Mouse (Mus musculus) megakaryocyte progenitor cell, adult 5-6 weeks (primary cell): ENCODE data around the gene H2-M1. TPM values are rescaled to one million over a fixed set of nuclear protein-coding genes. Genes with fewer than 3 reads are reported as not detected.

Source experiments
- ATAC-seq: replicated peaks from 2 replicates; pipeline ENCODE4 v1.8.0; 2016; ENCODE audit warnings: mild to moderate bottlenecking, moderate TSS enrichment, inconsistent platforms; ENCODE audit not compliant: poor library complexity
- total RNA-seq, 2 experiments: library from RNA; stranded (forward) in 1 of 2; stranded (reverse) in 1 of 2; fragments of 157-497, 149-512 nt in 1 of 2; fragments of 200-1000 nt in 1 of 2; gene quantifications; 2 replicates each; pipeline versions ENCODE4 v1.2.3 to v1.2.4; 2015 to 2017

The H2-M1 gene
- not detected in 2 replicates for total RNA-seq (2015)
- not detected in 2 replicates for total RNA-seq (2017)

- ATAC-seq = no peak
Observed at GRCm38 (mm10) chr17:36672119-36672518, at the start of gene H2-M1. Gene H2-M1 (minus strand): TSS chr17:36672219.

DNA sequence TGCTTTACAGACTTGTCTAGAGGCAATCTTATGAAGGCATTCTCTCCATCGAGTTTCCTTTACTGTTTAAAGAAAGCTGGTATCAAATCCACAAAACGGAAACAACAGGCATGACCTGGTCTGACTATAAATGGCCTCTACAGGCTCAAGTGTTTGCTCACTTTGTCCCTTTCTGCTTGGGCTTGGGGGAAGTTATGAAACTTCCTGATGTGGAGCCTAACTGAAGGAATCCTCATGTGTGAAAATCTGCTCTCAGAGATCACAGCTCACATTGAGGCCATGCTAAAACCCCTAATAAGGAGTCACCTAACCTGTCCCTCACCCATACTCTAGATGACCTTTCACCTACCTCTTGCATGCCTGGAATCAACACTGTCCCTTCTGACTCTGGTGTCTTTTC, 25.7 kb upstream of the H2-M1 start:
- peak; percentile 58 for ATAC-seq

DNA sequence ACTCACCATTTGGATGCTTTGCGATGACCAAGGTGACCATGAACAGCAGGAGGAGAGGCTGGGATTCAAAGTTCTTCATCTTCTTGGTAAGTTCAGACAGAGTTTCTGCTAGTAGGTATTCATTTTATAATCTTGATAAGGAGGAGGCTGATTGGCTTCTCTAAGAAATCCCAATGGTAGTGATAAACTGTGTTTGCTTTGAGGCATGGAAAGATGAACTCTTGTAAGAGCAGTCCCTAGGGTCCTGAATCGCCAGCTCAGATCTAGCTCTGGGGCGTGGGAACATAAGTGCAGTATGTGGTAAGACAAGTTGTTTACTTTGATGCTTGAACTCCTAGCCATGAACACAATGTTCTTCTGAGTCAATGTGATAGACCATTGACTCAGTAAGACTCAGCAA, 29.5 kb downstream of the H2-M1 start, which contains the start of gene H2-M9:
Gene H2-M9 (minus strand): TSS at position 101 of the 400 bp plus-strand sequence.
- ATAC-seq = no peak

Other genes with a start within 250 kb of the H2-M1 start
- gene H2-M10.4, start 209.9 kb downstream of the H2-M1 start, total RNA-seq (2015) = not detected in 2 replicates
- gene H2-M10.4, start 209.9 kb downstream of the H2-M1 start, total RNA-seq (2017) = not detected in 2 replicates
- gene H2-M11, start 125.1 kb downstream of the H2-M1 start, total RNA-seq (2015) = not detected in 2 replicates
- not detected in 2 replicates for gene H2-M11, start 125.1 kb downstream of the H2-M1 start, total RNA-seq (2017)
- gene H2-M9, start 29.6 kb downstream of the H2-M1 start, total RNA-seq (2015) = not detected in 2 replicates
- not detected in 2 replicates for gene H2-M9, start 29.6 kb downstream of the H2-M1 start, total RNA-seq (2017)
- not detected in 2 replicates for gene H2-M10.5, start 100.7 kb upstream of the H2-M1 start, total RNA-seq (2015)
- not detected in 2 replicates for gene H2-M10.5, start 100.7 kb upstream of the H2-M1 start, total RNA-seq (2017)
- not detected in 2 replicates for gene H2-M10.6, start 140.0 kb upstream of the H2-M1 start, total RNA-seq (2015)
- gene H2-M10.6, start 140.0 kb upstream of the H2-M1 start, total RNA-seq (2017) = not detected in 2 replicates
- 12.3 and 13.9 TPM in 2 replicates for gene Trim26, start 164.9 kb upstream of the H2-M1 start, total RNA-seq (2015)
- gene Trim26, start 164.9 kb upstream of the H2-M1 start, total RNA-seq (2017) = 5.8 and 9.4 TPM in 2 replicates
- gene Trim15, start 195.0 kb upstream of the H2-M1 start, total RNA-seq (2015) = not detected in 2 replicates
- gene Trim15, start 195.0 kb upstream of the H2-M1 start, total RNA-seq (2017) = not detected in 2 replicates
- 0.24 and 1.8 TPM in 2 replicates for gene Trim10, start 197.4 kb upstream of the H2-M1 start, total RNA-seq (2015)
- 1.1 and 2.3 TPM in 2 replicates for gene Trim10, start 197.4 kb upstream of the H2-M1 start, total RNA-seq (2017)
- gene Trim40, start 217.9 kb upstream of the H2-M1 start, total RNA-seq (2015) = not detected in 2 replicates
- not detected in 2 replicates for gene Trim40, start 217.9 kb upstream of the H2-M1 start, total RNA-seq (2017)
- gene Trim31, start 225.9 kb upstream of the H2-M1 start, total RNA-seq (2015) = not detected in 2 replicates
- not detected in 2 replicates for gene Trim31, start 225.9 kb upstream of the H2-M1 start, total RNA-seq (2017)